Mouse (Mus musculus) liver, postnatal 0 days (tissue): Measurements from ENCODE around the gene Ikzf2.

Experiments used
- CTCF ChIP-seq: sonication (generic); IDR thresholded peaks from 2 replicates; pipeline ENCODE4 v1.5.1; 2016; ENCODE audit warnings: antibody characterized with exemption, low read depth
- EP300 ChIP-seq: IDR thresholded peaks from 2 replicates; pipeline ENCODE4 v1.6.1; 2016; ENCODE audit warnings: antibody characterized with exemption, low read depth, mild to moderate bottlenecking

DNA sequence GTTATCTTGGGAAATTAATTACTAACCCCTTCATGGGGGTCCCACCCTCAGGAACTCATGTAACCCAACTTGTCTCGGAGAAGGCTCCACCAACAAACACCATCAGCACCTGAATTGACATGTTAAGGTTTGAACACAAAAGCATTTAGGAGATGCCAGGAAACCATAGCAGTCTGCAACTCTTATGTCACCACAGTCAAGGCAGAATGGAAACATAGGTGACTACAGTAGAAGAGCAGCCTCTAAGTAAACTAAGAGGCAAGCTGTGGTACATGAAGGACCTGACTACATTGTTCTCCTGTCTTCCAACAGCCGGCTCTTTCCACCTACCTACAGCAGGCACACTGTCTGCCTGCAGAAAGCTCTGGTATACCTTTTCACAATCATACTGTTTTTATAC is 33.6 kb downstream of the Ikzf2 start:
- TF ChIP-seq CTCF (no peak), EP300 (no peak)
